Mouse (Mus musculus) stomach, embryonic 15.5 days (tissue): Measurements from ENCODE around the gene Hyls1. TPM values are rescaled to one million over a fixed set of nuclear protein-coding genes. Genes with fewer than 3 reads are reported as not detected.

Experiments
- ATAC-seq: fragments of 200-750 bp; cut with Nextera tagmentation; 2 replicates; pipeline ENCODE4 v1.8.0; 2017; ENCODE audit warnings: low read depth, moderate number of reproducible peaks, moderate TSS enrichment; ENCODE audit not compliant: insufficient read depth, low FRiP score
- H3K27ac ChIP-seq: fragments of 300-500 bp; sonication (generic); 2 replicates; pipeline ENCODE4 v1.5.1; 2015; ENCODE audit warnings: mild to moderate bottlenecking, inconsistent platforms
- H3K27me3 ChIP-seq: fragments of 300-500 bp; sonication (generic); replicated peaks from 2 replicates; pipeline ENCODE4 v1.6.1; 2015; ENCODE audit warnings: inconsistent platforms
- H3K36me3 ChIP-seq: fragments of 300-500 bp; sonication (generic); 2 replicates; pipeline ENCODE4 v1.6.1; 2015; ENCODE audit warnings: inconsistent platforms
- H3K4me1 ChIP-seq: fragments of 300-500 bp; sonication (generic); 2 replicates; pipeline ENCODE4 v1.6.1; 2015; ENCODE audit warnings: inconsistent platforms
- H3K4me2 ChIP-seq: fragments of 300-500 bp; sonication (generic); 2 replicates; pipeline ENCODE4 v1.6.1; 2015; ENCODE audit warnings: mild to moderate bottlenecking, inconsistent platforms
- H3K4me3 ChIP-seq: fragments of 300-500 bp; sonication (generic); replicated peaks from 2 replicates; pipeline ENCODE4 v1.5.1; 2015; ENCODE audit warnings: inconsistent platforms
- H3K9ac ChIP-seq: fragments of 300-500 bp; sonication (generic); 2 replicates; pipeline ENCODE4 v1.6.1; 2015; ENCODE audit warnings: inconsistent platforms
- H3K9me3 ChIP-seq: fragments of 300-500 bp; sonication (generic); 2 replicates; pipeline ENCODE4 v1.6.1; 2016; ENCODE audit warnings: inconsistent platforms
- WGBS: fragments of 180-500 bp; shearing (Covaris S2); methylation state at CpG from one replicate; pipeline ENCODE4 v1.1.7; 2015; 5-methylcytosine and 5-hydroxymethylcytosine counted together
- polyA plus RNA-seq: library from polyadenylated mRNA; unstranded; fragments of >200 nt; fragmentation: Nextera tagmentation; extraction: Ambion mirVana; gene quantifications from 2 replicates; pipeline ENCODE4 v1.2.1, GENCODE M21; 2015

The Hyls1 gene
- polyA plus RNA-seq, 1 experiment from 2014 or later = 12.2 TPM

GRCm38 (mm10) chr9:35561583-35561982, 8.6 kb downstream of the Hyls1 start:
- Histone ChIP-seq H3K36me3 (peaks cover 19% of the 10 kb centered on the region), H3K4me2 (no peak overlapping the region), H3K9ac (no peak overlapping the region), H3K27ac (no peak overlapping the region), H3K4me3 (no peak overlapping the region), H3K9me3 (no peaks in the 10 kb centered on the region), H3K27me3 (no peaks in the 10 kb centered on the region), H3K4me1 (peaks cover 6% of the 10 kb centered on the region; the same call in 1 of the 2 replicates)
- no peak for ATAC-seq
- WGBS = 88% methylated on average over 6 of the region's 6 CpGs

GRCm38 (mm10) chr9:35561076-35561475, 9.1 kb downstream of the Hyls1 start:
- Histone ChIP-seq H3K27ac (no peak overlapping the region), H3K36me3 (peaks cover 16% of the 10 kb centered on the region), H3K4me1 (peaks cover 6% of the 10 kb centered on the region; the same call in 1 of the 2 replicates), H3K9me3 (no peaks in the 10 kb centered on the region), H3K4me2 (no peak overlapping the region), H3K27me3 (no peaks in the 10 kb centered on the region), H3K9ac (no peak overlapping the region), H3K4me3 (no peak overlapping the region)
- 95% methylated on average over 11 of the region's 11 CpGs for WGBS
- ATAC-seq = no peak

- Histone ChIP-seq H3K27me3 (no peaks in the 10 kb centered on the region), H3K4me3 (peak overlapping the region; percentile 76), H3K9ac (peak overlapping the region; percentile 54), H3K36me3 (peaks cover 4% of the 10 kb centered on the region; the same call in 1 of the 2 replicates), H3K4me2 (peak overlapping the region; percentile 96), H3K9me3 (no peaks in the 10 kb centered on the region), H3K4me1 (peaks cover 6% of the 10 kb centered on the region; the same call in 1 of the 2 replicates), H3K27ac (no peak overlapping the region; the same call in 1 of the 2 replicates)
- peak; percentile 84 for ATAC-seq
- 1% methylated on average over 31 of the region's 31 CpGs for whole genome bisulfite sequencing
These were observed 10.9 kb downstream of the Hyls1 start for GRCm38 (mm10) chr9:35559009-35559890.

GRCm38 (mm10) chr9:35558257-35559008, 11.8 kb downstream of the Hyls1 start, which contains the start of the genes Ddx25 and Pus3:
Gene Ddx25 (minus strand): TSS chr9:35558528.
Gene Pus3 (plus strand): TSS chr9:35558595.
- under 1% methylated on average over 57 of the region's 59 CpGs for WGBS
- Histone ChIP-seq H3K9ac (peak within 1 kb of the TSS; percentile 54), H3K9me3 (no peaks in the 10 kb centered on the region), H3K4me2 (peak within 1 kb of the TSS; percentile 96), H3K27ac (no peak within 1 kb of the TSS; the same call in 1 of the 2 replicates), H3K36me3 (peaks cover 4% of the 10 kb centered on the region; the same call in 1 of the 2 replicates), H3K27me3 (no peaks in the 10 kb centered on the region), H3K4me1 (peaks cover 6% of the 10 kb centered on the region; the same call in 1 of the 2 replicates), H3K4me3 (peak within 1 kb of the TSS; percentile 76)
- peak; percentile 74 for ATAC-seq

GRCm38 (mm10) chr9:35556494-35557102, 13.6 kb downstream of the Hyls1 start:
- WGBS = 56% methylated on average over 12 of the region's 12 CpGs
- ATAC-seq = no peak
- H3K27me3 ChIP-seq = no peaks in the 10 kb centered on the region
- H3K27ac ChIP-seq = no peak overlapping the region
- no peak overlapping the region for H3K9ac ChIP-seq
- H3K4me1 ChIP-seq = peaks cover 6% of the 10 kb centered on the region; the same call in 1 of the 2 replicates
- no peak overlapping the region for H3K4me3 ChIP-seq
- no peak overlapping the region for H3K4me2 ChIP-seq
- H3K36me3 ChIP-seq = peaks cover 2% of the 10 kb centered on the region; the same call in 1 of the 2 replicates
- no peaks in the 10 kb centered on the region for H3K9me3 ChIP-seq

DNA sequence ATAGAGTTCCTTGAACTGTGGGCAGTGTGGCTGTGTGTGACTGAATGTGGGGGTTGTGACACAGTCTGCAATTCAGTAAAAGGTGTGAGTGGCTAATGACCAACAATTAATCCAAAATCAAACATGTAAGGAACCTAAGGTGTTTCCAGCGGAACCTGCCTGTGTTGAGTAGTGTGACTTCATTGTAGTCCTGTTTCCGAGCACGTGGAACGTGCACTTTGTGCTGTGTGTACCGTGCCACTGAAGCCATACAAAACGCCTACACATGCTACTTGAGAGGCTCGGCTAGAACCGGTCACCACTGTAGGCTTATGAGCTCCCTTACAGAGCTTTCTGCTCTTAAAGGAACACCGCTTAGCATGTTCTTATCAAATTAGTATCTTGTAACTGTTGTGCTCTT, 21.7 kb downstream of the Hyls1 start:
- Histone ChIP-seq H3K27me3 (no peaks in the 10 kb centered on the region), H3K4me2 (no peak overlapping the region), H3K36me3 (no peaks in the 10 kb centered on the region), H3K4me1 (no peaks in the 10 kb centered on the region), H3K9ac (no peak overlapping the region), H3K9me3 (no peaks in the 10 kb centered on the region), H3K4me3 (no peak overlapping the region), H3K27ac (no peak overlapping the region)
- no peak; the same call in 1 of the 2 replicates for ATAC-seq
- WGBS = 73% methylated on average over 9 of the region's 9 CpGs

DNA sequence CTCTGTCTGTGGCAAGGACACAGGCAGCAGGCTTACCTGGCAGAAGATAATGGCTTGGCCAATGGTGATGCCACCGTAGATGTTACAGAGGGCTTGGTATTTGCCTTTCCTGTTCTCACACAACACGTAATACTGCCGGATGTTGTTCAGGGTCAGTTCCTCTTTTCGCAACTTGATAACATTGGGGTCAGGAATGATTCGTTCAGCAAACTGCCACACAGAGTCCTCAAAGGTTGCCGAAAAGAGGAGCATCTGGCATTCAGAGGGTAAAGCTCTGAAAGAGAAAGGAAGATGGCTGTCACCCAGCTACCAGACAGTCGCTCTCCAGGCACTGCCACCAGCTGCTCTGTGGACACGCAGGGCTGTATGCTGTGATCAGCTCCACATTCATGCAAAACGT, 23.5 kb downstream of the Hyls1 start:
- Histone ChIP-seq H3K9ac (no peak overlapping the region), H3K9me3 (no peaks in the 10 kb centered on the region)
- WGBS = 63% methylated on average over 9 of the region's 9 CpGs

DNA sequence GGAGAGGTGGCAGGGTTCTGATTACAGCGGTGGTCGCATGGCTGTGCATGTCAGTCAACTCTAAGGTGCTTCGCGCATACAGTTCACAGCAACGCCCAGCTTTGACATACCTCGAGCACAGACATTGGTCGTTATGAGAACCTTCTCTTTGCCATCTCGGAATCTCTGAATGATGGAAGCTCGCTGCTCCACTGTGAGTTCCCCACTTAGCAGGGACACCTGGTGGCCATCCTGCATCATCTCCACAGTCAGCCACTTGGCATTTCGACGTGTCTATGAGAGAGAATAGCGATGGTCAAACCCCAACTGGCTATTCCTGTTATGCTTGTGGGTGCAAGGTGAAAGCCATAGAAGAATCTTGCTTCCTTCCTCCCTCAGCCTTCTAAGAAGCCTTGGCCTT, 24.5 kb downstream of the Hyls1 start:
- 66% methylated on average over 12 of the region's 12 CpGs for WGBS
- no peaks in the 10 kb centered on the region for H3K4me1 ChIP-seq
- ATAC-seq = no peak

More for the DNA sequence above, 23.5 kb downstream of the Hyls1 start:
- Histone ChIP-seq H3K36me3 (no peaks in the 10 kb centered on the region), H3K27me3 (no peaks in the 10 kb centered on the region), H3K4me3 (no peak overlapping the region), H3K27ac (no peak overlapping the region), H3K4me1 (no peaks in the 10 kb centered on the region), H3K4me2 (no peak overlapping the region)
- no peak for ATAC-seq

DNA sequence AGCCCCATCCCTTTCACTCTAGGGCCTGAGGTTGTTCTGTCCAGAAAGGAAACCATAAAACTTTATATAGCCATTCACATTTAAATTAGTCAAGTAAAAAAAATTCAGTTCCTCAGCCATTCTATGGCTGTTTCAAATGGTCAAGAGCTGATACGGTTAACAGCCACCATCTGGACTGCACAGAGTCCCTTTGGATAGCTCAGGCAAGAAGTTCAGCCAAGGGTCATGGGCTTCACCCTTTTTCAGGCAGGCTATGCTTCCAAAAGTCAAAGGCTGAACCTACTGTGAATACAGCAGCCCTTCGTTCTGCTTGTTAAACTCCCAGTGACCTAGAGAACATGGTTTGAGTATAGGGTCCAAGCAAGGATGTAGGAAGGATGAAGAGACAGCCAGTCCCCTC, 25.5 kb downstream of the Hyls1 start:
- Histone ChIP-seq H3K9ac (no peak overlapping the region), H3K4me3 (no peak overlapping the region), H3K36me3 (no peaks in the 10 kb centered on the region), H3K4me2 (no peak overlapping the region), H3K27ac (no peak overlapping the region), H3K9me3 (no peaks in the 10 kb centered on the region), H3K27me3 (no peaks in the 10 kb centered on the region), H3K4me1 (no peaks in the 10 kb centered on the region)
- no peak for ATAC-seq
- WGBS = 66% methylated on average over 2 of the region's 2 CpGs

More for the DNA sequence above, 24.5 kb downstream of the Hyls1 start:
- Histone ChIP-seq H3K36me3 (no peaks in the 10 kb centered on the region), H3K4me2 (no peak overlapping the region), H3K27ac (no peak overlapping the region), H3K9ac (no peak overlapping the region), H3K27me3 (no peaks in the 10 kb centered on the region), H3K4me3 (no peak overlapping the region), H3K9me3 (no peaks in the 10 kb centered on the region)

DNA sequence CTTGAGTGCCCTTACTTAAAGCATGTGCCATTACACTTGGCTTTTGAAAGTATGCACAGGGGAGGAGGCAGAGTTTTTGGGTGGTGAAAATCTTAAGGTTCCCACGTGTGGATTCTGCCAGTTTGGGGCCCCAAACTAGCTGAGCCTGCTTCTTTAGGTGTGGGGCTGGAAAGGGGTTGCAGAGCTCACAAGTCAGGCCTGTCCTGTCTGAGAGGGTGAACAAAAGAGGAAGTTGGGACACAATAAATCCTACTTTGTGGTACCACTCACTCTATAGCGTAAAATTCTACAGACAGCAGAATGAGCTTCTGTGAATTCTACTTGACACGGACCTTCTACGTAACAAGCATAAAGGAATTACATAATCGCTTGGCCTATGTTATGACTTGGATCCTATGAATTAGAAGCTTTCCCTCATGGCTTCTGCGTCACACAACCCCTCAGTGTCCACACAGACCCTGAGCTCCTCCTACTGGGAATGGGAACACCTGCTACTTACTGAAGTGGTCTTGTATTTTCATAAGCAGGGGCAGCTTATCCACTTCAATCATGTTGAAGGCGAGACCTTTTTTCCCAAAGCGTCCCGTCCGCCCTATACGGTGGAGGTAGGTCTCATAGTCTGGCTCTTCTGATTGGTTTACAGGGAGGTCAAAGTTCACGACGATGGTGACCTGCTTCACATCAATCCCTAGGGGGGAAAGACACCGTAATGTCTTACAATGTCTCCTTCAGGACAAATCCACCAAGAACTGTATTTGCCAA, 26.9 kb downstream of the Hyls1 start:
- 79% methylated on average over 14 of the region's 14 CpGs for WGBS
- H3K4me2 ChIP-seq = no peak overlapping the region
- H3K9me3 ChIP-seq = no peaks in the 10 kb centered on the region
- ATAC-seq = no peak
- no peak overlapping the region for H3K9ac ChIP-seq
- no peaks in the 10 kb centered on the region for H3K36me3 ChIP-seq
- no peaks in the 10 kb centered on the region for H3K27me3 ChIP-seq
- no peak overlapping the region for H3K4me3 ChIP-seq
- no peaks in the 10 kb centered on the region for H3K4me1 ChIP-seq
- H3K27ac ChIP-seq = no peak overlapping the region

DNA sequence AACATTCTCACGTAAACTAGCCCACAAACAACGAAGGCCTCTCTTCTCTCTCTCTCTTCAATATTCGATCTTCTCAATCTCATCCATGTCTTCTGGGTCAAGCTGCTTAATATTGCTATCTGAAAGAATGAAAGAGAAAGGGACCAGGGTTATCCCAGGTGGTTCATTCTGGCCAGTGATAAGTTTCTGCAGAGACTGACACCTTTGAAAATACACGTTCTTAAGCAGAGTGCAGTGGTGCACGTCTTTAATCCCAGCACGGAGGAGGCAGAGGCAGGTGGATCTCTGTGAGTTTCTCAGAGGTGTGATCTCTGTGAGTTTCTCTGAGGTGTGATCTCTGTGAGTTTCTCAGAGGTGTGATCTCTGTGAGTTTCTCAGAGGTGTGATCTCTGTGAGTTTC, 28.3 kb downstream of the Hyls1 start:
- ATAC-seq = no peak
- 64% methylated on average over 6 of the region's 6 CpGs for WGBS
- H3K27ac ChIP-seq = no peak overlapping the region
- no peaks in the 10 kb centered on the region for H3K4me1 ChIP-seq
- no peaks in the 10 kb centered on the region for H3K27me3 ChIP-seq
- H3K9ac ChIP-seq = no peak overlapping the region
- no peak overlapping the region for H3K4me2 ChIP-seq
- H3K36me3 ChIP-seq = no peaks in the 10 kb centered on the region
- H3K9me3 ChIP-seq = no peaks in the 10 kb centered on the region
- no peak overlapping the region for H3K4me3 ChIP-seq
